Mouse (Mus musculus): ENCODE results near the gene Hist1h2ak.
"Not testable (repeated sequence)": the region's sequence is repeated elsewhere in the genome, so short reads cannot be mapped to it uniquely, and the experiment has no call there.

Hist1h2ak gene

GRCm38 (mm10) chr13:21721107-21721756 is 32.4 kb downstream of the Hist1h2ak start:
- DNase-seq (ENCODE audit: low spot score) = not testable (repeated sequence)

- no peak for DNase-seq (ENCODE audit: low spot score)
These were observed 35.1 kb downstream of the Hist1h2ak start for GRCm38 (mm10) chr13:21718381-21719080.

- DNase-seq (ENCODE audit: low spot score) = peak; percentile 76
These were observed 36.0 kb downstream of the Hist1h2ak start, which contains the start of gene Hist1h3h for GRCm38 (mm10) chr13:21717397-21718357. Hist1h3h (plus strand) TSS chr13:21717659.

GRCm38 (mm10) chr13:21716540-21717391 is 36.9 kb downstream of the Hist1h2ak start:
- DNase-seq (ENCODE audit: low spot score) = not testable (repeated sequence)

GRCm38 (mm10) chr13:21715864-21716539 is 37.6 kb downstream of the Hist1h2ak start, which contains the start of the genes Hist1h2bl and Hist1h2ai:
Hist1h2bl (minus strand) TSS chr13:21716143.
Hist1h2ai (plus strand) TSS chr13:21716422.
- DNase-seq (ENCODE audit: low spot score) = peak; percentile 77

GRCm38 (mm10) chr13:21715131-21715863 is 38.3 kb downstream of the Hist1h2ak start:
- no peak for DNase-seq (ENCODE audit: low spot score)

GRCm38 (mm10) chr13:21714725-21715124 is 38.9 kb downstream of the Hist1h2ak start:
- DNase-seq (ENCODE audit: low spot score) = no peak

GRCm38 (mm10) chr13:21711698-21712097 is 41.9 kb downstream of the Hist1h2ak start:
- no peak for DNase-seq (ENCODE audit: low spot score)

- peak; percentile 41 for DNase-seq (ENCODE audit: low spot score)
These were observed 42.7 kb downstream of the Hist1h2ak start for GRCm38 (mm10) chr13:21710821-21711525.

GRCm38 (mm10) chr13:21710031-21710711 is 43.5 kb downstream of the Hist1h2ak start:
- DNase-seq (ENCODE audit: low spot score) = peak; percentile 65

- no peak for DNase-seq (ENCODE audit: low spot score)
These were observed 47.0 kb downstream of the Hist1h2ak start for GRCm38 (mm10) chr13:21706669-21707068.
